Mouse (Mus musculus) induced T-regulatory cell, adult 2 months (primary cell): Measurements from ENCODE around the gene Pcna.
"Not testable (repeated sequence)": the region's sequence is repeated elsewhere in the genome, so short reads cannot be mapped to it uniquely, and the experiment has no call there.

ENCODE experiments used
- DNase-seq: peaks from one replicate; pipeline ENCODE4 v3.0.0-alpha.2; 2012; ENCODE audit warnings: low read depth

Pcna gene

DNA sequence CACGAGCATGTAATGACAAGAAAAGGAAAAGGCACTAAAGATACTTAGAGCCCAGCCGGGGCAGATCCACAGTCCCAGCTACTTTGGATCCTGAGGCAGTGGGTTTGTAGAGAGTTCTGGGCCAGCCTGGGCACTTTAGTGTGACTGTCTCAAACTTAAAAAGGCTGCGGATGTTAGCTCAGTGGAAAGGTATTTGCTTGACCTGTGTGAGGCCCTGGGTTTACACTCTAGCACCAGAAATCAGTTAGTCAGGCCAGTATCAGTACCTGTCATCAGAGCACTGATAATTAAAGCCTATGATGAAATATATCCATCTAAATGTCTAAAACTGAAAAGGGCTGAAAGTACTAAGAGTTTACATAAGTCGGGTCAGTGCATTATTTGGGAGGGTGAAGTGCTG lies 23.1 kb upstream of the Pcna start:
- no peak for DNase-seq

DNA sequence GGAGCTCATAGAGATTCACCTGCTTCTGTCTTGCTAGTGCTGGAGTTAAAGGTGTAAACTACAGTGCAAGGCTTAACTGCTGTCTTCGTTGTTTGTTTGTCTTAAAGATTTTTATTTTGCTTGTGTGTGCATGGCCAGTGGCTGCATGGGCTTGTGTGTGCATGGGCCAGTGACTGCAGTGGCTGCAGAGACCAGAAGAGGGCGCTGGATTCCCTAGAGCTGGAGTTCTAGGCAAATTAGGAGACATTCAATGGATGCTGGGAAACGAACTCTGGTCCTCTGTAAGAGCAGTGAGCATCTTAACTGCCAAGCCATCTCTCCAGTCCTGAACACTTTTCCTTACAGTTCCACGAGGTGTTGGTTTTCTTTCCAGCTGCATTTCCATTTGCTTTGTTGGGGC lies 22.4 kb upstream of the Pcna start:
- DNase-seq = peak; percentile 35

DNA sequence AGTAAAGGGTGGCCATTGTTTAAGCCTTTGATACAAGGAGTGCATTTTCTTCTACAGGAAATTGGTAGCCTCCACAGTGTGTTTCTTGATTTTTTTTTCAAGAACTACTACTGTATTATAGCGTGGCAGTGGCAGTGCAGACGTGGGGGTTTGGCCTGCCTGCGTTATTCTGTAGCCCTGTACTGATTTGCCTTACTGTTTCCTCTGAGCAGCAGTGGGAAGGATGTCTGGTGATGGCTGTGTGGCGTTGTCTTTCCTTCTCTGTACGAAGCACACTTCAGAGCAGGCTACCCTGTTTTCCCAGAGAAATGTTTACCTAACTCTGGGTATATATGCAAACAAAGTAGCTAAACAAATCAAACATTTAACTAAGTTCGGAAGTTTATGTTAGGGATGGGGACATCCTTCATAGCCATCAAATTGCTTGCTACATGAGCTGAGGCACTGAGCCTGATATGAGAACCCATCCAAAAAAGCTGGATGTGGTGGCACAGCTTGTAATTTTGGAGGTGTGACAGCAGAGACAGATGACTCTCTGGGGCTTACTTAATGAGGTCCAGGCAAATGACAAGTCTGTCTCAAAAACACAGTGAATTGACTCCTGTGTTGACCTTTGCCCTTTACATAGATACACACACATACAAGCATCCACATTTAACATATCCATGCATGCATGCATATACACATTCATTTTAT lies 19.7 kb upstream of the Pcna start:
- no peak for DNase-seq

DNA sequence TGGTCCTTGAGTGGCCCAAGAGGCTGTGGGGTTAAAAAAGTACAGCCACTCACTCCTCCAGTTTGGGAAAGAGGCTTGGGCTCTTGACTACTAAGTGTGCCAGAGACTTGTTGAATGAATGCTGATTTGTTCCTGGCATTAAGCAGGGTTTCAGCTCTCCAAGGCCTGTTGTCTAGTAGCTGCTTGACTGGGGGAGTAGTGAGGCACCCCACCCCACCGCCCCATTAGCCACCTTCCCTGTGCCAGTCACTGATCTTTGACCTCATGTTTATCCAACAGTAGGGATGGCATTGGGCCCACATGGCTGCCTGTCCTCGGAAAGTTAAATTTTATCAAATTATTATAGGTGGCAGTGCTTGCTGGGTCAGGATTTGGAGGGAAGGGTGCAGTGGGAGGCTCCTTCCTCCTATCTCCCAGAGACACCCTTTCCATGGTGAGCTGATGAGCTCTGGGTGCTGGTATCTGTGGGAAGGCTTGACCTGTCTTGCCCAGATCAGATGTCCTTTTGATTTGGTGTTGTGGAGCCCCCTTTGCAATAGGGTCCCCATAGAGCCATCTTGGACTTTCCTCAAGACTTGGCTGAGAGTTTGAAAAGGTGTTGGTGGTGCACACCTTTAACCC lies 17.3 kb upstream of the Pcna start:
- DNase-seq = no peak

DNA sequence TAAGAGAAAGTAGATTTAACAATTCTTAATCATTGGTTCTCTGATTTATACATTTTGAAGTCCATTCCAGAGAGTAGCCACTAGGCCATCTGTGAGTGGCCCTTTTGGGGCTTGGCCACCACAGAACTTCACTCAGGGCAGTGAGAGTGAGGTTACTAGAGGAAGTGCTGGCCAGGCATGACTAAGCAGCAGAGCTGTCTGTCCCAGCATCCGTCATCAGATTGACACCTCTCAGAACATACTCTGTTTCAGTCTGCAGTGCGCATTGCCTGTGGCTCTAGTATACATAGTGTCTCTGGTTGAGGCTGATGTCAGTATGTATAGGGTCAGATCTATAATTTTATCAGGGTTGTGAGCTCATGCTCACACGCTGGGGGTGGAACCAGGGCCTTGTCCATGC lies 16.1 kb upstream of the Pcna start:
- DNase-seq = peak; percentile 60

DNA sequence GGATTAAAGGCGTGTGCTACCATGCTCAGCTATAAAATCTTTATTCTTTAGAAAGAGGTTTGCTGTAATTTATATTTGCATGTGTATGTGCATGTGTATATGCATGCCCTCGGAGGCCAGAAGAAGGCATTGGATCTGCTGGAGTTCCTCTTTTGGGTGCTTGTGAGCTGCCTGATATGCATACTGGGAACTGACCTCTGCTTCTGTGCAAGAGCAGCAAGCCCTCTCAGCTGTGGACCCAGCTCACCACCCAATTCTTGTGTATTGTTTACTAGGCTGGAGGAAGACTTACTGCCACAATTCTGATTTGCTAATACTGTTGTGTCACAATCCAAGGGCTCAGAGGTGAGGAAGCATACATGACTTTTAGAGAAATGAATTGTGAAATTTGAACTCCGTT lies 13.0 kb upstream of the Pcna start:
- no peak for DNase-seq

GRCm38 (mm10) chr2:132265196-132265595 lies 12.1 kb upstream of the Pcna start:
- peak; percentile 37 for DNase-seq

- no peak for DNase-seq
Observed at GRCm38 (mm10) chr2:132264266-132264710, 11.2 kb upstream of the Pcna start.

DNA sequence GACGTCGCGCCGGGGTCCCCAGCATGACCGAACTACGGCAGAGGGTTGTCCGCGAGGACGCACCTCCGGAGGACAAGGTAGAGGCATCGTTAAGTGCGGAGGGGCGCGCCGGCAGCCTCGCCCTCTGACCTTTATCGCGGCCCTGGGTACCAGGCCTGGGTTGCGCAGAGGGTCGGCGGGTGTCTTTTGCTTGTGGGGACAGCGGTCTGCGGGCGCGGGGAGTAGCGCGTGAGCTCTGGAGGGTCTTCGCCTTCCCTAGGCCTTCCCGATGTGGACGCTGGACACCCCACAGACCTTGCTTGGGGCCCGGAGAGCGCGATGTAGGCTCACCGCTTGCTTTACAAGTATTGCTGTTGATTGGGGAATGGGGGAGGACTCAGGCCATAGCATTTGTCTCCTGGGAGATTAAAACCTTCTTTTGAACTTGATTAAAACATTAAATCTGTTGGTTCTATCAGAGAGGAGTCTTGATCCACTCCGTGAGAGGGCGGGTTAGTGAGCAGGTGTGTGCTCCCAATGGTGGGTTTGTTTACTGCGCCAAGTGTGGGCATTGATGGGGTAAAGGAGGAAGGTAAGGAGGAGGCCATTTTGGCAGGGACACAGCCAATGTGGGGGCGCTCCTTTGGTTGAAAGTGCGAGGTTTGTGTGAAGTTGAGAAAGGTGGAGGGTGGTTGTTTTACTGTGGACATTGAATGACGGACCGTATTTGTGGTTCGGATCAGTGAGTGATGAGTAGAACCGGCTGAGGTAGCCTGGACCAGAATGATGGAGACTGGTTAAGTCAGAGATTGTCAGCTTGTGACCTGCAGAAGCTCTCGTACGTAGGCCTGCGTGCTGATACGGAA lies 10.5 kb upstream of the Pcna start:
- peak; percentile 87 for DNase-seq

- peak; percentile 100 for DNase-seq
Observed at GRCm38 (mm10) chr2:132262879-132263398, 9.8 kb upstream of the Pcna start, which contains the start of gene Cds2. Gene Cds2, plus strand, starts transcription at chr2:132263148.

DNA sequence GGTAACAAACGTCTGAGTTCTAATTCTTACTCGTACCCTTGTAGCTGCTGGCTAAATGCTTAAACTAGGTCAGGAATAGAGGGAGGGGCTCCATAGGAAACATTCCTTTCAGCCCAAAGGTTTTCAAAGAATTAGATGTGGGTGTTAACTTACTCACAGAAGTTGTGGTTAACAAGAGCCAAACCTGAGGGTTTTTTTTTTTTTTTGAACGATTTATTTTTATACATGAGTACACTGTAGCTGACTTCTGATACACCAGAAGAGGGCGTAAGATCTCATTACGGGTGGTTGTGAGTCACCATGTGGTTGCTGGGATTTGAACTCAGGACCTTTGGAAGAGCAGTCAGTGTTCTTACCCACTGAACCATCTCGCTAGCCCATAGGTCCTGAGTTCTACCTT lies 9.1 kb upstream of the Pcna start:
- DNase-seq = no peak

DNA sequence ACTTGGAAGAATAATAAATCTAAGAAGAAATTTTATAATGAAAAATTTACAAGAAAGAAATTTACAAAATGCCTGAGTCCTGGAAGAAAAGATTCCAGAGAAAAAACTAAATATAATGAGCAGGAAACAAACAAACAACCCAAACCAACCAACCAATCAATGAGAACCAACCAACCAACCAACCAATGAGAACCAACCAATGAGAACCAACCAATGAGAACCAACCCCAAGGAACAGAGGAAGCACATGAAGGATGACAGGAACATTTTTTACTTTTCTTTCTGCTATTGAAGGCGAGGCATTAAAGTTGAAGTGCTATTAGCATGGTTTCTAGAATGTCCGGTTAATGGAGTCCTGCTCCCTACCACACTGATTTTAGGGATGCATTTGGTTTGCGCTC lies 7.5 kb upstream of the Pcna start:
- DNase-seq = no peak

- no peak for DNase-seq
Observed at GRCm38 (mm10) chr2:132257350-132258068, 4.4 kb upstream of the Pcna start.

DNA sequence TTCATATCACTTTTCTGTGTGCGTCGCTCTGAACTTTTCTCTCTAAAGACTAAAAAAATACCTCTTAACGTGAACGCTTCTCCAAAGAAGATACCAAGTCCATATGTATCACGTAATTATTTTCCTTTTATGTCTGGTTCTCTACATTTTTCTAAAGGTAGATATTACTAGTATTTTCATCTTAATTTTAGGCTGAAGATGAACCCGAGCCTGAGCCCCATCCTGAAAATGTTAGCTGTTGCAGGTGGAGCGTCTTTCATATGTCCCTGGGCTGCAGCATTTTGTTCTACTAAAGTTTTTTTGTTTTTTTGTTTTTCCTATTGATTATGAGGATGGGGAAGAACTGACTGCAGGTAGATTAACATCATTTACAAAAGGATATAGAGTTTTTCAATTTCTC lies 489 bp upstream of the Pcna start:
- no peak for DNase-seq

- DNase-seq = no peak
Observed at GRCm38 (mm10) chr2:132251911-132252310, 1.2 kb downstream of the Pcna start.

DNA sequence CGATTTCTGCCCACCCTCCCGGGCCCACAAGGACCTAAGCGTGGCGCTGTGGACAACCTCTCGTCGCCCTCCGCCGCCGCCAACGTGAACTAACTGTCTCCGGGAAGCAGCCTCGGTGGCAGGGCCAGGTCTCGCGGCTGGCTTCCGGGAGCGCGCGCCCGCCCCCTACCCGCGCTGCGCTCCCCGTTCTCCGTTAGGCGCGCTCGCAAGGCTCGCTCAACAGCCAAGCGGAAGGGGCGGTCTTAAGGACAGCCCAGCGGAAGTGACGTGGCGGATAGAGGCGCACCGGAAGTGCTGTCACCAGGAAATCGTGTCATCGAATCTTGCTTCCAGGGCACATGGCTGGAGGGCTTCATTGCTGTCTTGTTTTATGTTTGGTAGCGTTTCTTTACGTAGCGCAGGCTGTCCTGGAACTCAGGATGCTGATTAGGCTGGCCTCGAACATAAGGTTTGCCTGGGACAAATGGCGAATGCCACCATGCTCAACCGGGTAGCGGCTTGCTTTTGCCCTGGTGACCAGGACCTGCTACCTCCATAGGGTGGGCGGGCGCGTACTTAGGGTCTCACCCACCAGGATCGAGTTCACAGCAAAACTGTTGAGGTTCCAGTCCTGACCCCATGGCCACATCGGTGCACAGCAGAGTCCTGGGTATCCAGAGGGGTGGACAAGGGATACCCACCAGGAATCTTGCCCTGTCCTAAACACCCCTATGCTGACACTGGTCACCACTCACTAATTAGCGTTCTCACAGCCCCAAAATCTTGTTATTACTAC lies 5.4 kb downstream of the Pcna start, which contains the start of gene Tmem230:
TSS of gene Tmem230 (minus strand) at position 269 of the 775 bp plus-strand sequence.
- peak; percentile 94 for DNase-seq

GRCm38 (mm10) chr2:132243370-132243769 lies 9.7 kb downstream of the Pcna start:
- DNase-seq = no peak

DNA sequence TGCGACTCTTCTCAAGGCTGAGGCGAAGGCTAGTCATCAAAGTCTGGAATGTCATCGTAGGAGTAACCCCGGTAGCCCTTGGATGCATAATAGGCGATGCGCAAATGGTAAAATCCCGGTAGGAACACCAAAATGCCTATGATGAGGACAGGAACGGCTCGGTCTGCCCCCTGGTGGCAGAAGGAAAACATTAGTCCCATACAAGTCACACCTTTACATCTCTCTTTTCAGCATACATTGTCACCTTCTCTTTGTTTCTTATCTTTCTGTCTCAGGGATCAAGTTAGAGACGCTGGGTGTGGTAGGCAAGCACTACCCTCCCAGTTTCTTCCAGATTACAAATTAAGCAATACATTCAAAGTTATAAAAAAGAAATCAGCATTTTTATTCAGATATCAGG lies 12.7 kb downstream of the Pcna start:
- DNase-seq = peak; percentile 66

GRCm38 (mm10) chr2:132239434-132239833 lies 13.7 kb downstream of the Pcna start:
- not testable (repeated sequence) for DNase-seq

DNA sequence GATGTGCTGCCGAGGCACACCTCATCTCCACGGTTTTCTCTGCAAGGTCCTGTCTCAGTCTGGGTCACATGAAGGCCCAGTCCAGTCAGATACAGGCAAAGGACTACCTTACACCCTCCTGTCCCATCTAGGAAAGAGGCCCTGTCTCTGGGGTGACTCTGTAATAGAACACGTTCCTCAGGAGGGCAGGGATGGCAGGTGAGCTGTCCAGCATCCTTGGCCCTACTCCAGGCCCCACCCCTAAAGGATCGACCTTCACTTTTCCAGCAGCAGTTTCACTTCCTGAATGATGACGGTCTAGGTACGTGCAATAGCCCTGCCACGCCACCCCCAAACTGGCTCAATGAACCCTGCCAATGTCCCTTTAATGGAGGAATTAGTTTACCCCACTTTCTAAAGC lies 17.1 kb downstream of the Pcna start:
- no peak for DNase-seq

- DNase-seq = no peak
Observed at GRCm38 (mm10) chr2:132235291-132235690, 17.8 kb downstream of the Pcna start.
